Mouse (Mus musculus): ENCODE data around the gene Tcf20. TPM values are rescaled to one million over a fixed set of nuclear protein-coding genes. Genes with fewer than 3 reads are reported as not detected.

Gene Tcf20
- total RNA-seq, 2 experiments from 2014 or later: 52.2 to 55.8 TPM

DNA sequence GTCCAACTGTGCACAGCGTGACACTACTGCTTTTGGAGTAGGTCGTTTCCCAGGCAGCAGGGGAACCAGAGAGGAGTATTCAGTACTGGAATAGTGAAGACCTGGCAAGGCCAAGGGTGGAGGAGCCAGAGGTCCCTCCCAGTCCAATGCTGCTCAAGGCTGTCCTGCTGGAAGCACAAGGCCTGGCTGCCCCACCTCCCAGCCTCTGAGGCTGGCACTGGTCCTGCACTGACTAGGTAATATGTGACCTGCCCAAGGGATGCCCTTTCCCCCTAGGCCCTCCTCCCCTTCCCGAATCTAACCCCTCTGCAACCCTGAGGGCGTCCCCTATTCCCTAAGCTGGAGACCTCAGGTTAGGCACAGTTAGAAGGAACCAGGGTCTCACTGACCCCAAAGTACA is 25.1 kb downstream of the Tcf20 start:
- no peak for DNase-seq (ENCODE audit: low spot score)
- intact Hi-C loops (cut with DNase I): no loop called here

DNA sequence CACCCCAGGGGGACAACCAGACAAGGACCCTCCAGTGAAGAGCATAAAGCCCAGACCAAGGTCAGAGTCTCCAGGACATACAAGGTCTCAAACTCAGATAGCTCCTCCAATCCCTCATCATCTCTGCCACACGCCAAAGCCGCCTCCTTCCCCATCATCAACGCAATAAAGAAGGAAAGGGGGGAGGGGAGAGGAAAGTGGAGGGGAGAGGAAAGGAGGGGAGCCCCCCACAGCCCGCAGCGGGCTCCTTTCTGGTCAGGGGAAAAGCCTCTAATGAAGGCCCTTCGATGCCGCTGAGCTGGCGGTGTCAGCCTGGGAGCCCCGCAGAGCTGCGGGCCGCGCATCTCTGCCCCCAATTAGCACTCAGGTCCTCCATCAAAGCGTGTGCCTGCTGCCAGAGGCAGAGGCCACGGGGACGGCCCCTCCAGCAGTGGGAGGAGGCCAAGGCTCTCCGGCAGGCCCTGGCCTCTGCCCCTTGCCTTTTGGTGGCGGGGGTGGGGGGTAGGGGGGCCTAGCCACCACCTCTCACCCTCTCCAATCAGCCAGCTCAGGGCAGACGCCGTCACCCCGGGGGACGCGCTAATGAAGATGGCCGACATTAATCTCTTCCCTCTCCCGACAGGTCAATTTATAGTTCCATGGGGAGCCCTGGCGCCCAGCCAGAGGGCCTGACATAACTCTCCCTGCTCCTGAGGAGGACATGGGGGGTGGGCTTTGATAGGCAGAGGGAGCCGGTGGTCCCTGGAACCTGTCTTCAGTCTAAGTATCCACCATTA is 26.7 kb downstream of the Tcf20 start:
- intact Hi-C loops (cut with DNase I): no loop called here
- DNase-seq (ENCODE audit: low spot score): no peak

DNA sequence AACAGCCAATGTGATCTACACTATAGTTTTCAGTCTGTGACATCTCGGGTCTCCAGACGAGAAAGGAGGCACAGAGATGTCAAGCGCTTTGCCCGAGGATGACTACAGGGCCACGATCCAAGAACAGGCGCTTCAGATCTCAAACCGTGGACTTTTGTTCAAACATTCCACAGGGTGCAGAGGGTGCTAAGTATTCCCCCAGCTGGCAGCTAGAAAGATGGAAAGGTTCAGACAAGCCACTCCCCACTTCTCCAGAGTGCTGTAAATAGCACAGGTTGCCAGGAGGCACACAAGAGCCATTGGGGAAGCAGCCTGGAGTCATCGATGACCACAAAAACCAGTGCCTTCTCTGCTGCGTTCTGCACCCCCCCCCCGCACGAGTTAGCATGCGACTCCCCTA is 28.5 kb downstream of the Tcf20 start:
- no peak for DNase-seq (ENCODE audit: low spot score)
- intact Hi-C loops (cut with DNase I): no loop called here

DNA sequence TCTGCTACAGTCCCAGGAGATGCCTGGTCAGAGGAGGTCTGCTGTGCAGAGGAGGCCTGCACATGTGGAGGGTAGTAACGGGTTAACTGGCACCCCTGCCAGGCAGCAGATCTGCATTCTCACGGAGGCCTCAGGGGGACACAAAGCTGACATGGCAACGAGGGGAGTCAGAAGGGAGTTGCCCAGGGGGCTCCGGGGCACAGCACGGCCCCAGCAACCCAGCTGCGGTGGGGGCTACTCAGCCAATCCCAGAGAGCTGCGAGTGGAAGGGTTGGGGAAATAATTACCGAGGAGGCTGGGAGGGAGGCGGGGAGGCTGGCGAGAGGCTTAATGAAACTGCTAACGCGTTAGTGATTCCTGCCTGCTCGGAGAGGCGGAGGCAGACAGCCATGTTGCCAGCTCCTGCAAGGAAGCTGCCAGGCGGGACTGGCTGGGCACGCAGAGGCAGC is 29.4 kb downstream of the Tcf20 start:
- intact Hi-C loops (cut with DNase I): no loop called here
- DNase-seq (ENCODE audit: low spot score): no peak

DNA sequence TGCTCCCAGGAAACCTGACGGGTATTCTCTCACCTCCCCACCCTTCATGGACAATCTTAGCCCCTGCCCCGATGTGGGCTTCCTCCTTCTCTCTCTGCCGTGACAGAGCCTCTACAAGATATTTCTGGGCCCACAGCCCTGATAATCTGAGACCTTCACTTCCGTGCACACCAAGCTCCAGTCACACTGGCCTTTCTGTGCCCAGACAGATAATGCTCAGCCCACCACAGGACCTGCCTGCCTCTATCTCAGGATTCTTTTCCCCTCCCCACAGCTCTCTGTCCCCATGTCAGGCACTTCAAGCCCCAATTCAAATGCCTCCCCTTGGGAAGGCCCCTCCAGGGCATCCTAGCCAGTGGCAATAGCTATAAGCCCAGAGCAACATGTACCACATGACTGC is 31.0 kb downstream of the Tcf20 start:
- no peak for DNase-seq (ENCODE audit: low spot score)
- intact Hi-C loops (cut with DNase I): no loop called here

DNA sequence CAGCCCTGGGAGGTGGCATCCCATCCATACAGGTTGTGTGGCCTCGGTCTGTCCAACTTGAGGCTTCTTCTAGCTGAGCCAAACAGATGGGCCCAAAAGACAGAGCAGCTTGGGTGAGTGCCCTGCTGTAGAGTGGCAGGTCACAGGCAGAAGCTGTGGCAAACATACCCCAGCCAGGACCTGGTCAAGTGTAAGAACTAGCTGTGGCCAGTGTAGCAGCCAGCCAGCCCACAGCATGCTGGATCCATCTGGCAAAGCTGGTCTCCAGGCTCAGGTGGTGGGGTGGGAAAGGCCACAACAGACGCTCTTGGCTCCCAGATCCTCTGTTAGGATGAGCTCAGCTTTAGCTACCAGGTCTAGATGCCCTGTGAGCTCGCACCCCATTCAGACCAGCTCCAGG is 31.4 kb downstream of the Tcf20 start:
- intact Hi-C loops (cut with DNase I): no loop called here
- DNase-seq (ENCODE audit: low spot score): no peak

DNA sequence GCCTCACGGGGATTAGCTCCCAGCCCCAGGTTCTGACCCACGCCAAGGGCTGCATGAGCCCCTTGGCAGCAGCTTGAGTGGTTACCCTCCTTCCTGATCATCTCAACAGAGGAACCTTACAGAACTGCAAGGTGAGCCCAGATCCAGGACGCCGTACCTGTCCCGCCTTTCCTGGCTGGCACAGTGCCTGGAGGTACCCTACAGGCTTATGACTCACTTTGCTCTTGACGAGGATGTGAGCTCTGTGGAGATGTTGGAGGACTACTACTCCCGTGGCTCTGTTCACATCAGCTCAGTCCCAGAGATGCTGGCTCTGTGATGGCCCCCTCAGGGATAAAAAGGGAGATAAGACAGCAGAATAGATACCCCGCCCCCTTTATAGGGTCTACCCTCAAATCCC is 32.4 kb downstream of the Tcf20 start:
- DNase-seq (ENCODE audit: low spot score): no peak
- intact Hi-C loops (cut with DNase I): no loop called here

DNA sequence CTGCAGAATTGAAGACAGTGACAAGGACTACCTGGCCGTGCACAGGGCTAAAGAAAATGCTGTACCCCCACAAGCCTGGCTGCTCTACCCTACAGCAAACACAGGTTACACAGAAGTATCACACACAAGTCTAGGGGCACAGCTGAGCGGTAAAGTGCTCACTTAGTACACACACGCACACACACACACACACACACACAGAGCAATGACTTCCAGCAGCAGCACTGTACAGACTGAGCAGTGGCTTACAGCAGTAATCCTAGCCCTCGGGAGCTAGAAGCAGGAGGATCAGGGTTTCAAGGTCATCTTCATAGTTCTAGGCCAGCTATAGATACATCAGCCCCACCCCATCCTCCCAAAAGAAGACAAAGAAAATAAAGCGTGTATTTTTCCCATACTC is 33.6 kb downstream of the Tcf20 start:
- intact Hi-C loops (cut with DNase I): no loop called here
- no peak for DNase-seq (ENCODE audit: low spot score)

DNA sequence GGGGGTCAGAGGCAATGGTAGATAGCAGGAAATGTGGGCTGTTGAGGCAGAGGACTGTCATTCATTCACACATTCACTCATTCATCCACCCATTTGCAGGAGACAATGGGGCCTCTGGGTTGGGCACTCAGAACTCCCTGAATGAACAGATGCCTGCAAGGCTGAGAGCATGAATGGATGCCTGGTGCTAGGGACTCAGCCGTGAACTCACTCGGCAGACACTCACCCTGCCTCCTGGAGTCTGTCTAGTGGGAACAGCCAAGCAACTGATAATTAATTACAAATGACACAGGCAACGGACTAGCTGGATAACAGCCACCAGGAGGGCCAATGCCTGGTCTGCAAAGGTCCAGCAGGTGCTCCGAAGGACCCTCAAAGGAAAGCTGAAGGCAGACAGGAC is 34.6 kb downstream of the Tcf20 start:
- no peak for DNase-seq (ENCODE audit: low spot score)
- intact Hi-C loops (cut with DNase I): no loop called here

DNA sequence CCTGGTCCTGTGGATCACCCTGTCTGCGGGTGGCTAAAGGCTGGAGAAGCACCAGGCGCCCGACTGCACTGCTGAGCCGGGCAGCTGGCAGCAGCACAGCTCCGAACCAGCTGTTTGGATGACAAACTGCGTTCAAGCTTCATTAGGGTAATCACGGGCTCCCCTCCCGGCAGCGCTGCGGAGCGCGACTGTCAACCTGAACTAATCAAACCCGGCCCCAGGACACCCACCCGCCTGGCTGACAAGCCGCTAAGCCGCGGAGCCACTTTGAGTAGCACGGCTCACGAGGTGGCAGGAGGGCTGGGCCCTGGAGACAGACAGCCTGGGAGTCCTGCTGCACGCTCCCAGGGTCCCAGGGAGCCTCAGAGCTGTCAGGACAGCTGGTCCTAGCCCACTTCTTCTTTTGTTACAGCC is 35.4 kb downstream of the Tcf20 start:
- intact Hi-C loops (cut with DNase I): no loop called here
- no peak for DNase-seq (ENCODE audit: low spot score)

DNA sequence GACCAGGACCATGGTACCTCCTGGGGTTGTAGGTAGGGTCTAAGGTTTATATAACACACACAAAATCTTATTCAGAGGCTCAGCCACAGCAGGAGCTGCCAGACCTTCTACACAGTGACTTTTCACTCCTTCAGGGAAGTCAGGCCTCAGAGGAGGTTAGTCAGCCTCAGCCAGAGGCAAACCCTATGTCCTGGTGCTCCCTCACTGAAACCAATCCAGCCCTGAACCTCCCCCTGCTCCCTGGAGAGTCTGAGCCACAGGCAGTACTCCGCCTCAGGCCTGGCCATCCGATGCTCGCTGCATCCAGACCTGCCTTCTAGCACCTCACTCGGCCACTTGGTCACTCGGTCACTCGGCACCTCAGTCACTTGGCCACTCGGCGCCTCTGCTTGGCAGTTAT is 37.4 kb downstream of the Tcf20 start:
- intact Hi-C loops (cut with DNase I): no loop called here
- no peak for DNase-seq (ENCODE audit: low spot score)

DNA sequence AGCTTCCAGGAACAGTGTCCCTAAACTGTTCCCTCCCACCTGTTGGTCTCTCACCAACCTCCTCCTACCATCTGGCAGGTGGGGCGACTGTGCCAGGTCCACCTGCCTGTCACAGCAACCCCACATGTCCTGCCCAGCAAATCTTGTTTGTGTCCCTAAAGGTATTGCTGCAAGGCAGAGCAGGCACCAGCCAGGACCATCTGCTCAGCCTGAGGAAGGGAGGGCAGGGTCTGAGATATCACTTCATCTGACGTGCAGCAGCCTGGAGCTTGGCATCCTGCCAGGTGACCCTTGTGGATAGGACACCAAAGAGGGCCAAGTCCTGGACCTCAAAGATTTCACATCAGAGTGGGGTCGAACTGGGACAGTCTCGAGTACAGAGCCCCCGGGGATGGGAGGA is 40.2 kb downstream of the Tcf20 start:
- intact Hi-C loops (cut with DNase I): no loop called here
- DNase-seq (ENCODE audit: low spot score): no peak

DNA sequence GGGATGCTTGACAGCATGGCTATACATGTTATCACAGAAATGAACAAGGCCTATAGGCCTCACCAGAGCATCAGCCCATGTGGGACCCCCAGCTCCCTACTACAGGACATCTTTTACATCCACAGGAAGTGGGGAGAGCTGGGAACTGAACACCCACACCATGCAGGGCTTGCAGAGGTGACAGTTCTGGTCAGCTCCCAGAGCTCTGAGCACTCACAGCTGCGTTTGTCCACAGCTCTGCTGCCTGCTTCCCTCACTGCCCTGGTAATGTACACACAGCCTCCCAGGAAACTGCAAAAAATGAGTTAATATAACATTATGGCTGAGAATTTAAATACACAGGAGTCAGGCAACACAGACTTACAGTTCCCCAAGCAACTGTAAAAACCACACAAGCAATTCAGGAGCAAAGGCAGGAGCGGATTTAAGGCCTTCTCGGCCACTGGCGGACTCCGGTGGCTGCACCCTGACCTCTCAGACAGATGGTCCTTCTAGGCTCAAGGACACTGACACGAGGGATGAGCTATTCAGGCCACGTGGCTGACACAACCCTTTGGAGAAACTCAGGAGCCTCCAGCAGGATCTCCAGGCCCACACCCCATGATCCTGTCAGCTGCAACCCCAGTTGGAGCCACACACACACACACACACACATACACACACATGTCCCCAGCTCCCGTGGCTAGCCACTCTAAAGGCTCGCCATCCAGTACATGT is 43.0 kb downstream of the Tcf20 start:
- intact Hi-C loops (cut with DNase I): no loop called here
- no peak for DNase-seq (ENCODE audit: low spot score)

DNA sequence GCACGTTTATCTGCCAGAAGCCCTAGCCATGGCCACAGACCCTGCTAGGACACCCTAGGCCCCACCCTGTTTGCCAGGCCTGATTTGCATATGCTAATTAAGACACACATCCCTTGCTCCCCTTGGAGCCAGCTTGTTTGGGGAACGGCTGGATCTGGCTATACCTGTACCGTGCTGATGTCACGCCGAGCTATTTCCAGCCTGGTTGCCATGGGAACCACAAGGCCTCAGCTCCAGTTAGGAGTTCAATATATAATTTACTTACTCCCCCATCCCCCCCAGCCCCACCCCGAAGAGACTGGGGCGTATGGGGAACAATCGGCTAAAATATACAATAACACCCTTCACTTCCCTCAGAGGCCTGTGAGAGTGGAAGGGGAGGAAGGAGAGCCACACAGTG is 45.9 kb downstream of the Tcf20 start:
- DNase-seq (ENCODE audit: low spot score): no peak

DNA sequence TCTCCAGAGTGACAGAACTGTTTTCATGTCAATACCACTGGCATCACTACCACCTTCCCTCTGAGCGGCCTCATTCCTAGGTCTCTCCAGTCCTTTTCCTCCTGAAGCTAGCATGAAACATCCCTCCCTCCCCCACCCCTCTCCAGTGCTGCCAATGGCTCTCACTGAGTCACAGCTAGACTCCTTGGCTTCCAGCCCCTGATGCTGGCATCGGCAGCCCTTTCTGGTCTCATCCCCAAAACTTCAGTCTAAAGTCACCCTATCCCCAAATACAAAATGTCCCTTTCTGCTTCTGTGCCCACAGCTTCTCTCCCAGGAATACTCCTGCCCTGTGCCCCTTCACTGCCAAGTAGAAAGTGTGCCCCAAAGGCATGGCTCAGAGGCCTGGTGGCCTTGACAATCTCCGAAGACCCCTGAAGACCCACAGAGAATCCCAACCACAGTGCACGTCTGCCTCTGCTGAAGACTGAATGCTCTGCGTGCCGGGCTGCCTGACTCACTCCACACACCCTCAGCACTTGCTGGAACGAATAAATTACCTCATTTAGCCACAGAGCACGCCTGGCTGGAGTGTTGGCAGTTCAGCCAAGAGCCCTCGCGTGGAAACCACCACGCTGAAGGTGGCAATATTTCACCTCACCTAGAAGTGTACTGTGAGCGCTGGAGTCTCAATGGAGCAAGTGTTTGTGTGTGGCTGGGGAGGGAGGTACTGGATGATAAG is 47.0 kb downstream of the Tcf20 start:
- no peak for DNase-seq (ENCODE audit: low spot score)
- intact Hi-C loops (cut with DNase I): no loop called here

More for the DNA sequence above, 45.9 kb downstream of the Tcf20 start:
- intact Hi-C loops (cut with DNase I): no loop called here

DNA sequence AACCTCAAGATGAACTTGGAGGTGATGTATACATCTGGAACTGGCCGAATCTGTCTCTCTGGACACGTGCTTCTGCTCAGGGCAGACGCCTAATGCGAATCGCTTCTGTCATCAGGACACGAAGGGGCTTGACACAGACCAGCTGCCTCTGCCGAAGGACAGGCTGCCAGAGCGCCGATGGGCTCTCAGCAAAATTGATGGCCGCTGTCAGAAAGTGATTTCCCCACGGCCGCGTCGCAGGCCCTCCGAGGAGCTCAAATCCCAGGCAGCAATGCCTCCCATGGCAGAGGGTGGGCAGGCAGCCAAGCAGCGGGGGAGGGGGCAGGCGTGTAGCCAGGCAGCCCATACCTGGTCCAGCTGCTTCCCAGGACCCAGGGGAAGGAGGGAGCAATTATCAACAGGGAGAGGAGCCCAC is 49.5 kb downstream of the Tcf20 start:
- no peak for DNase-seq (ENCODE audit: low spot score)
- intact Hi-C loops (cut with DNase I): no loop called here

DNA sequence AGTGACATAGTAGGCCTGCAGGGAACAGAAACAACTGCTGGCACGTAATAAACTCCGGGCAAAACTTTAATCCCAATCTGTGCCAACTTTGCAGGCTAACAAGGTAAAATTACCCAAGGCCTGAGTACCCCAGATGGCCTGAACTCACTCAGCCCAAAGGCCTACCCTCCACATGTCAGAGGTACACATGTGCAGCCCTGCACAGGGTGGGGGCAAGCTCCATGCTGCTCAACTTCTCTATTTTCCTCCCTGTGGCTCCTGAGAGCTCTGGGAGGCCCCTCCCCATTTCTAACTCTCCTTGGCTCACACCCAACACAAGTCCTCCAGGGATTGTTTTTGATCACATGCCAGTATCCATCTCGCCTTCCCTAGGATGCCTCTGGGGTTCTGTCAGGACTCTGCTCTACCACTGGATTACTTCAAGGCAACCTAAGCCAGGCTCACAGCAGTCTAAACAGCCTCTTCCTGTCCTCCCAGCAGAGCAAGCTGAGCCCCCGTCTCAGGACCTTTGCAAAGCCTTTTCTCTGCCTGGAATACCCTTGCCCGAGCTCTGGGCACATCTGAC is 50.2 kb downstream of the Tcf20 start:
- DNase-seq (ENCODE audit: low spot score): no peak

DNA sequence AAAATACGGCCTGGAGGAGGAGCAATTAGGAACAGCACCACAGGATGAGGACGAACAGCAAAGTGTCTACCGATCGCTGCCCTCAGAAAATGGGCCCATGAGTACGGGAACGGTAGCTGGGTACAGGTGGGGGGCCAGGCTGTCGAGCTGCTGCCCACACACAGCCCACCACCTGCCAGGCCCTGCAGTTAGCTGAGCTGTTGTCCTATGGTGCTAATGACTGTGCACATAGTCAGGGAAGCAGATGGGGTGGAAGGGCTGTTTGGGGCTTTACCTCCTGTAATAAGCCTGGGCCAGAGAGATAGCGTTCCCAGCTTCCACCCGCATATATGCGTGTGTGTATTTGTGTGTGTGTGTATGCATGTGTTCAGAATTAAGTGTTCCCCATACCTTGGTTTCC is 52.7 kb downstream of the Tcf20 start:
- no peak for DNase-seq (ENCODE audit: low spot score)
- intact Hi-C loops (cut with DNase I): no loop called here

More for the DNA sequence above, 50.2 kb downstream of the Tcf20 start:
- intact Hi-C loops (cut with DNase I): no loop called here

DNA sequence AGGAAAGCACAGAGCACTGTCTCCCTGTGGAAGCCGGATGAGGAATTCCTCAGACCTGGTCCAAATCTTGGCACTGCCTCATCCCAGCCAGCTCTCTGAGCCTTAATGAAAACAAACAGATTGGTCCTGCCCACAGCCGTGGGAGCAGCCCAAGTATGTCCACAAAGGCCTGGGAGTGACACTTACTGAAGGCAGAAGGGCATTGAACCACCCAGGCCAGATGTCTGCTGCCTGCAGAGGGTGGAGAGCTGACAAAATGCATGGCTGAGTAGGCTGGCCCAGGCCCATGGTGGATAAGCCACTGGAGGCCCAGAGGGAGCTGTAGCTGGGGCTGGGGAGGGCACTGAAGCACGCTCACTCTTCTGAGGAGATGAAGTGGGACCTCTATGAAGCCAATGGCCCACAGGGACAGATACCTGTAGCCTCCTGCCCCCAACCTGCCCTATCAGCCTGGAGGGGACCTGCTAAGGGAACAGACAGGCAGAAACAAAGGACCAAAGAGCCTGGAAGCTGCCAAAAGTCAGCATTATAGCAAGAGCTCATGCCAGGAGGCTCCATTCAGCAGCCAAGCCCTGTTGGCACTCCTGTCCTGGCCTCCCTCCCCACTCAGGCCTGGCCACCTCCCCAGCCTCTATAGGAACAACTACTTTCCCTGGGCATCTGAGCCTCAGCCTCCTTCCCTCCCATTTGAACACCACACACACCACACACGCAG is 54.6 kb downstream of the Tcf20 start:
- DNase-seq (ENCODE audit: low spot score): no peak
- intact Hi-C loops (cut with DNase I): no loop called here

DNA sequence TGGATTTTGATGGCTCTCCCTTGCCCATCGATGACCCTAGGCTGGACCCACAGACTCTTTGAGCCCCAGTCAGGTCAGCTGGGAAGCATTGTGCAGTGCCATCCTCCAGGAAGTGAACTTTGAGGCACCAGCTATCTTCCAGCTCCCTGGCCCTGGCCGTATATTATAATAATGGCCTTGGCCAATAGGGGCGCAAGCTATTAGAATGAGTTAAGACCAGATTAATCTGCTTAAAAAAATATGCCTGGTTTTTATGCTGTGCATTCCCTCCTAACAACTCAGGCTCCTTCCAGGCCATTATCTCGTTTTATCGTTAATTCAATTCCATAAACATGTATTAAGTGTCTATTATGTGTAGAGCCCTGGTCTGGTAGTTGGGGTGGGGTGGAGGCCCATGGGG is 56.2 kb downstream of the Tcf20 start:
- intact Hi-C loops (cut with DNase I): no loop called here
- no peak for DNase-seq (ENCODE audit: low spot score)
